Mouse (Mus musculus): ENCODE data around the gene Itgbl1.
"Not testable (repeated sequence)": the region's sequence is repeated elsewhere in the genome, so short reads cannot be mapped to it uniquely, and the experiment has no call there.

Gene Itgbl1

DNA sequence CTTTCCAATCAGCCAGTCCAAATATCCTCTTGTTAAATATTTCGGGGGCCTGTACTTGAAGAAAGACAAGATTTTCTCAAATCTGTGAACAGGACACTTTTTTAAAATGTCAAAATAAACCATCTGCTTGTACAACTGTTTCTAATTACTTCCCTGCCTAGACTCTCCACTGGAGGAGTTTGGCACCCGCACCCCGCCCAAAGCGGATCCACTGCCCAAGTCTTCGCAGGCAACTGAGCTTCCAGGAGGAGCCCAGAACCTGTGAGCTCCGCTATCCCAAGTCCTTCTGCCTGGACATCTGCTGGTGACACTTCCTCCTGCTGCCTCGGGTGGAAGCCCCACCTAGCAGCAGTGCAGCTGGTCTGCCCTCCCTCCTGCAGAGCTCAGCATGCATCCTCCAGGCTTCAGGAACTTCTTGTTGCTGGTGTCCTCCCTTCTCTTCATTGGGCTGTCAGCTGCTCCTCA is at the start of gene Itgbl1:
Itgbl1 (plus strand) TSS at position 51 of the 465 bp plus-strand sequence.
- DNase-seq (ENCODE audit: low spot score in 2 of 2), result peak; percentile 61 to 70

DNA sequence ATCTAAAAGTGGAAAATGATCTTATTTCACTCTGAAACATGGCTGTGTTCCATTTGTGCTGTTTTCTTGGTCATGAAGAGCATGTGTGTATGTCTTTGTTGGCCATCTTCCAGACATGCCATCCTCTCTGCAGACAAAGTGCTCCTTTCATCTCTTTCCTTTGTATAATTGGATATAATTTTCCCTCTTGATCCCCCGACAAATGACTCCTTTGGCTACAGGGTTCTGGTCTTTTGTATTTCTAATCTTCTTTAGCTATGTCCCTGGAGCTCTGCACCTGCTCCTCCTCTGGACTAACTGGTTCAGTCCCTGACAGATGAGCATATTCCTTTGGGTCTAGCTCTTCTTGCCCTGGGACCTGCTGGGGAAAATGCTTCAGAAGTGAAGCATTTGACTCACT is 36.8 kb upstream of the Itgbl1 start:
- peak in 1 of 2 experiments; percentile 31 for DNase-seq (ENCODE audit: low spot score in 2 of 2)

DNA sequence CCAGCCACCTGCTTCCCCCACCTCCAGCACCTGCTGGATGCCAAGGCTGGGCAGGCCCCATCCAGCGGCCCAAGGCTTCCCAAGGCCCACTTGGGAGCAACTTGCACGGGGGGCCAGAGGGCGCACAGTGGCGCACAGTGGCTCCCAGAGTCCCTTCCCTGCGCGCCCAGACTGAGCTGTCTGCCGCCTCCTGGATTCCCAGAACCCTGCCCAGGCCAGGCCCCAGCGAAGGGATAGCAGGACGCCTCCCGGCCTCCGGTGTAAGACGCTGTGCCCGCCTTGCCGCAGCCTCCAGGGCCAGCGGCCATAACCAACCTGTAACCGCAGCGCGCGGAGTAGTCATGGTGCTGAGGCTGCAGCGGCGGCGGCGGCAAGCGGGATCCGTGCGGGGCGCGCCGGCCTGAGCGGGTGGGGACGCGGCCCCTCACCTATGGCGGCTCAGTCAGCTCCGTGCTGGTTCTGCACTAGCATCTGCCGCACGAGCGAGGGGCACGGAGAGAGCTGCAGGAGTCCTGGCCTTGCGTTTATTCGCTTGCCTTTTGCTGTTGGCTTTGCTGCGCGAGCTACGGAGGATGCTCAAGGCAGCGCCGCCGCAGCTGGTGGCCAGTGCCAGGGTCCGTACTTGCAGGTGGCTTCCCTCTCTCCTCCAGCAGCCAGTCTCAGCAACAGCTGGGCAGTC is 33.1 kb upstream of the Itgbl1 start, which contains the start of gene Nalcn:
Nalcn (minus strand) TSS at position 644 of the 679 bp plus-strand sequence.
- DNase-seq (ENCODE audit: low spot score in 2 of 2), result peak; percentile 66 to 74

GRCm38 (mm10) chr14:123627180-123627562 is 32.6 kb upstream of the Itgbl1 start:
- DNase-seq (ENCODE audit: low spot score in 2 of 2), result no peak

GRCm38 (mm10) chr14:123661091-123661491 is 1.3 kb downstream of the Itgbl1 start:
- peak; percentile 34 to 45 for DNase-seq (ENCODE audit: low spot score in 2 of 2)

DNA sequence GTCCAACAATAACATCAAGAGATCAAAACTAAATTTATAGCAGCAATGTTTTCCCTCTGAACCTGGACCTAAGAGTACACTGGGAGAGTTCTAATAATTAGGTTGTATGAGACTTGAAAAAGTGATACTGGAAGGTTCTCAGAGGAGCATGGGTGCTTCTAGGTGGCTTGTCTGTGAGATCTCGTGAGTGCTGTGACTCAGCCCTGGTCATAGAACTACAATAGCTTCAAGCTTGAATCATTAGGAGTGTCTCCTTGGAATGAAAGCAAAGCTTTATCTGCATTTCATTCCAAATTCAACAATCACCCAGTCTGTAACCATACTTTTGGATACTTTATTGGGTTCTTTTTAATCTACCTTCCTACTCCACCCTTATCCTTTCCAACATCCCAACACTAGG is 2.6 kb downstream of the Itgbl1 start:
- DNase-seq (ENCODE audit: low spot score in 2 of 2), result no peak

DNA sequence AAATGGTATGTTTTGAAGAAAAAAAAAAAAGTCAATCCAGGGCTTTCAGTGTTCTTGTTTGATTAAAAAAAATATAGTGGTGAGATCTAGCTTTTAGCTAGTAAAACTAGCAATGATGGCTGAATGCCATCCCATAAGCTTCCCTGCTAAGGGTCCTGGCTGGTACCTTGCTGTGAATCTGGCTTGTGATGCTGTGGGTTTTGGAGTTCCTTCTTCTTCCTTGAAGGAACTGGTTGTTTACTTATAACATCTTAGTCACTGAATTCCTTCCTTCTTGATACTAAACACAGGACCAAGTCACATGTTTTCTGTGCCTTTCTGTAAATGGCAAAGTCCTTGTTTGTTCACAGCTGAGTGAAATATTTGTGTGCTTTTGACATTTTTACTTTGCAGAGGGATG is 3.4 kb downstream of the Itgbl1 start:
- no peak for DNase-seq (ENCODE audit: low spot score in 2 of 2)

DNA sequence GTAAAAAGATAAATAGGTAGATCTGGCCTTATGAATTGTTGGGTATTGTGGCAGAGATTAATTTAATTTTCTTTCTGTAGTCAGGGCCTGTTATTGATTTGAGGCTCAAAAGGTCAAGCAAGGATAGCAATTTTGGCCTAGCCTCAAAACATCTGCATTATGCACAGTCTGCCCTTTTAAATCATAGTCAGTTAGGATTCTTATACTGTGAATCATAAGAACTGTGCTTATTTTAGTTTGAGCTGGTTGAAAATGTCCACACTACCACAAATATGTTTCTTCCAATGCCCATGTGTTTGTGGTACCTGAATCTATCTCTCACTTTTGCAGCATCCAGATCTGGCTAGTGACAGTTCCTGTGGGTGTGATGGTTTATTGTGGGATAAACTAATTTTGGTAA is 4.7 kb downstream of the Itgbl1 start:
- DNase-seq (ENCODE audit: low spot score in 2 of 2), result no peak

- not testable (repeated sequence) for DNase-seq (ENCODE audit: low spot score in 2 of 2)
Measured at GRCm38 (mm10) chr14:123671076-123671475, 11.3 kb downstream of the Itgbl1 start.

GRCm38 (mm10) chr14:123678091-123678490 is 18.3 kb downstream of the Itgbl1 start:
- DNase-seq (ENCODE audit: low spot score in 2 of 2), result no peak

DNA sequence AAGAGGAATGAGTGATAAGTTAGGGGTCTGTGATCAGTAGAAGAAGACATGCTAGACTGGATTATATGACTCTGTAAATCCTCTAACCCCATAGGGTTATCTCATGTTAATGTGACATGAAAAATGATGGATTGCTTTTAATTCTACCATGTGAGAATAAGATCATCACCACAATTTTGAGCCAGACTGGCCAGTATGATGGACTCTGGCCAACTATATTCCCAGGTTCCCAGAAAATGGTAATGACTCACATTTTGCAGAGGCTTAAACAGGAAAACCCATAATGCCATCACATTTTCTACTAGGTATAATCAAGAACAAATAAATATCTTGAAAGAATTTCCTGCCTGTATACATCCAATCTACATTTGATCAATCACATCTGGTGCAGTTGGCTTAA is 55.0 kb downstream of the Itgbl1 start:
- no peak for DNase-seq (ENCODE audit: low spot score in 2 of 2)

- no peak for DNase-seq (ENCODE audit: low spot score in 2 of 2)
Measured at GRCm38 (mm10) chr14:123742055-123742454, 82.3 kb downstream of the Itgbl1 start.

GRCm38 (mm10) chr14:123751017-123751416 is 91.2 kb downstream of the Itgbl1 start:
- DNase-seq (ENCODE audit: low spot score in 2 of 2), result no peak

- no peak for DNase-seq (ENCODE audit: low spot score in 2 of 2)
Measured at GRCm38 (mm10) chr14:123759534-123759933, 99.8 kb downstream of the Itgbl1 start.

GRCm38 (mm10) chr14:123760079-123760478 is 100.3 kb downstream of the Itgbl1 start:
- peak in 1 of 2 experiments; percentile 20 for DNase-seq (ENCODE audit: low spot score in 2 of 2)

DNA sequence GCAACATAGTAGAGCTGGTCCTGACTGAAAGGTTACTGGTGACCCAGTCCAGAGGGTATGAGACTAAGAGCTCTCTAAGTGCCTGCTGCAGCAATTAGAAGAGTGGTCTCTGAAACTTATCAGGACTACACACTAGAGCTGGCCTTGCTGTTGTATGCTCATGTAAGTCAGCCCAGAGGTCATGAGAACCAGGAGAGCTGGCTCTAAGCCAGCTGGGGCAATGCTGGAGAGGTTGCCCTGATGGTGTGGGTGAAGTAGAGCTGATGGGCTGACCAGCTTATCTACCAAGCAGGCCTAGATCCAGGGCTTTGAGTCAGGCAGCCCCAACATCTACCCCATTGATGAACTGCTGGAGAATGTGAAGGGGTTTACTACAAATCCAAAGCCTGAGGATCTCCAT is 142.0 kb downstream of the Itgbl1 start:
- DNase-seq (ENCODE audit: low spot score in 2 of 2), result no peak

GRCm38 (mm10) chr14:123837662-123838061 is 177.9 kb downstream of the Itgbl1 start:
- DNase-seq (ENCODE audit: low spot score in 2 of 2), result peak in 1 of 2 experiments; percentile 26

- peak; percentile 65 to 80 for DNase-seq (ENCODE audit: low spot score in 2 of 2)
Measured at GRCm38 (mm10) chr14:123843675-123844425, 184.1 kb downstream of the Itgbl1 start.

DNA sequence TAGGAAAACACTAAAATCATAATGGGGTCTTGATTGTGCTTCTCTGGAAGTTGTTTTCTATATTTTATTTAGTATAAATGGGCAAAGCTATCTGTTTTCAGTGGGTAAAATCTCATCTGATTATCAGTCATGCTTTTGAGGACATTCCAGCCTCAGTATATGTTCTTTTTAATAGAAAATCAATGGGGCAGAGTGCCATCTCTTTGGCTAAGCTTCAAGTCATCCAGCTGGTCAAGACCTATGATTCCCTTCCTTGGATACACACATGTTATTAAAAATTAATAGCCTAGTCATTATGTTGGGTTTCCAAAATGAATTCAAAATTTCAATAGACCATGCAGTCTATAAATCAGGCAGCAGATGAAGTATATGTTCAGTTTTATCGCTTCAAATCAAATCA is 204.8 kb downstream of the Itgbl1 start:
- DNase-seq (ENCODE audit: low spot score in 2 of 2), result no peak

DNA sequence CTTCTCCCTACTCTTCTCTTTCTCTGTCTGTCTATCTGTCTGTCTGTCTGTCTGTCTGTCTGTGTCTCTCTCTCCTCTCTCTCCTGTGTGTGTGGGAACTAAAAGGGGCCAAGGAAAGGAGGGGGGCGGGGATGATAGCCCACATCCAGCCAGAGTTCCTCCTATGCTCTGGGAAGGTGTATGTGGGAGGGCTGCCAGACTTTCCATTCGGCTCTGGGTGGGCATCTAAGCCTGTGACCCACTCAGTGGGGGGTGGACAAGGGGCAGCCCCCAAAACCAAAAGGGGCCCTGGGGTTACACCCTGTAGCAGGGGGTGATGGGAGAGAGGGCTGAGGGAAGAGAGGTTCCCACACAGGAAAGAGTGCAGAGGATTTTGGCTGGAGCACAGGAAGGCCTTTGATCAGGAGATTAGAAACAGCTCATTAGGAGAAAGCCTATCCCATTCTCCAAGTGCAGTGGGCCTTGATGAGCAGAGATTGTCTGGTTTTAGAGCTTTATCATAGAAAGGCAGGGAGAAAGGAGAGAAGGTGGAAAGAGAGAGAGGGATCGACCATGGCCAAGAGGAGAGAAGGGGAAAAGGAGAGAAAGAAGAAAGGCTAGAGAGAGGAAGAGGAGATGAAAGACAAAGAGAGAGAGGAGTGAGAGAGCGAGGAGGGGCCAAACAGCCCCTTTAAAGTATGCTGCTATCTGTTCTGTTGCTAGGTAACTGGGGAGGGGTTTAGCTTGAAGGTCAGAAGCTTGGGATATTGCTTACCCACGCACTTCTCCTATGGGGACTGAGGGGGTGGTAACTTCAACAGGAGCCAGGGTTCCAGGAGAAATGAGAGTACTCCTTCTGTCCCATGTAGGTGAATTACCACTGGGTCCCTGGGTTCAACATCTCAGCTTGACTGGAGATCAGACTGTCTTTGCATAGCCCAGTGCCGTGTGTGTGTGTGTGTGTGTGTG is 206.3 kb downstream of the Itgbl1 start:
- no peak for DNase-seq (ENCODE audit: low spot score in 2 of 2)

DNA sequence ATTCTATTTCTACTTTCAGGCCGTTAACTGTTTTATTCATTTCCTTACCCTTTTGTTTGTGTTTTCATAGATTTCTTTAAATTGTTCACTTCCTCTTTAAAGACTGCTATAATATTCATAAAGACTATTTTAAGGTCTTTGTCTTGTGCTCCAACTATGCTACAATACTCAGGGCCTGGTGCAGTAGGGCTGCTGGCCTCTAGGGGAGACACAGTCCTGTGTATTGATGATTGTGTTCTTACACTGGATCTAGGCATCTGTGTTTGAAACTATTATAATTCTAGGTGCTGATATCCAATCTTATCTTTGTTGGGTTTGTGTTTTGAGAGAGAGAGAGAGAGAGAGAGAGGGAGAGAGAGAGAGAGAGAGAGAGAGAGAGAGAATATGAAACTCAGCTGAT is 268.1 kb downstream of the Itgbl1 start:
- DNase-seq (ENCODE audit: low spot score in 2 of 2), result peak; percentile 23 to 24

DNA sequence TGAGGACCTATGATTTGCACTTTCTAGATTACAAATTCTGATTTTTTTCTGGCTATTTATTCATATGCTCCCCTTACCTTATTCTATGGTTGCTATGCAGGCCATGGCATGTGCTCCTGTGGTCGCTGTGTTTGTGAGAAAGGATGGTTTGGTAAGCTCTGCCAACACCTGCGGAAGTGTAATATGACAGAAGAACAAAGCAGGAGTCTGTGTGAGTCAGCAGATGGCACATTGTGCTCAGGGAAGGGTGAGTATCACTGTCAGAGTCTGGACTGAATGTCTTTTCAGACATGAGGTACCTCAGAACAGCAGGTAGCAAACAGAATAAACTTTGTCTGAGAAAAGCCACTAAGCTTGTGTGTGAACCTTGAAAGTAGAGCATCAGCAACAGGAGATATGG is 306.8 kb downstream of the Itgbl1 start:
- DNase-seq (ENCODE audit: low spot score in 2 of 2), result no peak
